Mouse (Mus musculus) liver, postnatal 0 days (tissue): ENCODE measurements at regions not wholly inside any gene's neighbourhood (a gene's known extent, or its start where the extent isn't known, plus 50 kb on each side); places are given as distances from the start of the nearest gene placed in this dataset.

Source experiments
- CTCF ChIP-seq: sonication (generic); IDR thresholded peaks from 2 replicates; pipeline ENCODE4 v1.5.1; 2016; ENCODE audit warnings: antibody characterized with exemption, low read depth
- EP300 ChIP-seq: IDR thresholded peaks from 2 replicates; pipeline ENCODE4 v1.6.1; 2016; ENCODE audit warnings: antibody characterized with exemption, low read depth, mild to moderate bottlenecking

DNA sequence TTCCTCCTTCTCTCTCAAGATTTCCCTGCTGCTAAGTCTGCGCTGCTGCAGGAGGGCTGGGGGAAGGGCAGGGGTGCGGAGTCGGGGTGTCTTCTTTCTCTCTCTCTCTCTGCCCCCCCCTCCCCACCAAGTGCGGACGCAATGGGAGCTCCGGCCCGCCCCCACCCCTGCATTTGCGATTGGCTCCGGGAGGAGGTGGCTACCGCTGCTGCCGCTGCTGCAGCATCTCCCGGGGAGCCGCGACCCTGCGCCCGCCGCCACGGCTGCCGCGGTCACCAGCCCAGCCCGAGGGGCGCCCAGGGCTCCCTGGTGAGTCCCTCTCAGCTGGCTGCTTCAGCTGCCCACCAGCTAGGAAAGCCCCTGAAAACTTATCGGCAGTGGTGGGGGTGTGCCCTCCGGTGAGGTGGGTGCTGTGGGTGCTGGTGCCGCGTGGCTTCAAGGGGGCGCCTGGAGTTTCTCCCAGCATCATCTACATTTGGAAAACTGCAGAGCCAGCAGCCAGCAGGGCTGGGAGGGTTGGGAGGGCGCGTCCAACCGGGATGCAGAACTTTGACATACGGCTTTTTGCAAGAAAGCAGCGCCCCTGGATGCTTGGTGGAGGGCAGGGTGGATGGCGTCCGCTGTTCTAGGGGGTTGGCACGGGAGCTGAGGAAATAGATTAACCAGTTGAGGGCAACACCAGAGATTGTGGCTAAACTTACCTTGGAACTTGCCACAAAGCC, 51.6 kb upstream of the Gata5 start:
- TF ChIP-seq CTCF: no peak
- no peak for TF ChIP-seq EP300
